Mouse (Mus musculus) lung, postnatal 10 days (tissue): ENCODE data around the gene Tmem144.

ENCODE experiments used
- DNase-seq: peaks from one replicate; pipeline ENCODE4 v3.0.0; 2021

Tmem144 gene

GRCm38 (mm10) chr3:79858221-79858620 is 5.6 kb upstream of the Tmem144 start:
- no peak for DNase-seq

- DNase-seq = no peak
These were observed 5.2 kb upstream of the Tmem144 start for GRCm38 (mm10) chr3:79857780-79858179.

GRCm38 (mm10) chr3:79852108-79852507 is 465 bp downstream of the Tmem144 start:
- no peak for DNase-seq

GRCm38 (mm10) chr3:79850656-79851055 is 1.9 kb downstream of the Tmem144 start:
- no peak for DNase-seq

GRCm38 (mm10) chr3:79849621-79850020 is 3.0 kb downstream of the Tmem144 start:
- DNase-seq = no peak

GRCm38 (mm10) chr3:79848841-79849240 is 3.7 kb downstream of the Tmem144 start:
- no peak for DNase-seq

- DNase-seq = no peak
These were observed 5.9 kb downstream of the Tmem144 start for GRCm38 (mm10) chr3:79846633-79847032.

- no peak for DNase-seq
These were observed 8.6 kb downstream of the Tmem144 start for GRCm38 (mm10) chr3:79843999-79844398.

GRCm38 (mm10) chr3:79842616-79843016 is 10.0 kb downstream of the Tmem144 start:
- DNase-seq = peak; percentile 74

- peak; percentile 68 for DNase-seq
These were observed 10.4 kb downstream of the Tmem144 start for GRCm38 (mm10) chr3:79842165-79842564.

- no peak for DNase-seq
These were observed 11.1 kb downstream of the Tmem144 start for GRCm38 (mm10) chr3:79841475-79841874.

- no peak for DNase-seq
These were observed 13.8 kb downstream of the Tmem144 start for GRCm38 (mm10) chr3:79838751-79839150.

GRCm38 (mm10) chr3:79829289-79829688 is 23.3 kb downstream of the Tmem144 start:
- no peak for DNase-seq

- no peak for DNase-seq
These were observed 27.3 kb downstream of the Tmem144 start for GRCm38 (mm10) chr3:79825067-79825780.

GRCm38 (mm10) chr3:79823176-79823575 is 29.4 kb downstream of the Tmem144 start:
- DNase-seq = peak; percentile 22

GRCm38 (mm10) chr3:79821131-79821530 is 31.4 kb downstream of the Tmem144 start:
- DNase-seq = no peak

GRCm38 (mm10) chr3:79818202-79818995 is 34.2 kb downstream of the Tmem144 start:
- no peak for DNase-seq

- no peak for DNase-seq
These were observed 36.3 kb downstream of the Tmem144 start for GRCm38 (mm10) chr3:79816229-79816628.

GRCm38 (mm10) chr3:79813814-79814490 is 38.6 kb downstream of the Tmem144 start:
- peak; percentile 74 for DNase-seq

GRCm38 (mm10) chr3:79812042-79812441 is 40.5 kb downstream of the Tmem144 start:
- DNase-seq = no peak

GRCm38 (mm10) chr3:79811632-79812031 is 40.9 kb downstream of the Tmem144 start:
- peak; percentile 52 for DNase-seq

GRCm38 (mm10) chr3:79810563-79810962 is 42.0 kb downstream of the Tmem144 start:
- no peak for DNase-seq

- peak; percentile 66 for DNase-seq
These were observed 43.4 kb downstream of the Tmem144 start for GRCm38 (mm10) chr3:79809180-79809567.
